Mouse (Mus musculus) ES-CJ7 (cell line): ENCODE measurements at regions not wholly inside any gene's neighbourhood (a gene's known extent, or its start where the extent isn't known, plus 50 kb on each side); places are given as distances from the start of the nearest gene placed in this dataset.
A peak's percentile ranks its signal among the peaks of the same experiment; 100 is the strongest.
"Not testable (repeated sequence)": the region's sequence is repeated elsewhere in the genome, so short reads cannot be mapped to it uniquely, and the experiment has no call there.

ENCODE experiments used
- DNase-seq: peaks from one replicate; pipeline ENCODE4 v3.0.0; 2011; ENCODE audit warnings: low read depth, low spot score

DNA sequence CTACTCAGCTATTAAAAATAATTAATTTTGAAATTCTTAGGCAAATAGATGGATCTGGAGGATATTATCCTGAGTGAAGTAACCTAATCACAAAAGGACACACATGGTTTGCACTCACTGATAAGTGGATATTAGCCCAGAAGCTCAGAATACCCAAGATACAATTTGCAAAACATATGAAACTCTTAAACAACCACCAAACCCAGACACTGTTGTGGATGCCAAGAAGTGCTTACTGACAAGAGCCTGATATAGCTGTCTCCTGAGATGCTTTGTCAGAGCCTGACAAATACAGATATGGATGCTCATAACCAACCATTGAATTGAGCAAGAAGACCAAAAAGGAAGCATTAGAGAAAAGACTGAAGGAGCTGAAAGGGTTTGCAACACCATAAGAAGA is 468.4 kb upstream of the Cdh12 start:
- DNase-seq = not testable (repeated sequence)

- DNase-seq = peak; percentile 29
These were observed 464.1 kb upstream of the Cdh12 start for GRCm38 (mm10) chr15:19985001-19985400.

- no peak for DNase-seq
These were observed 417.3 kb upstream of the Cdh12 start for GRCm38 (mm10) chr15:20031772-20032171.

DNA sequence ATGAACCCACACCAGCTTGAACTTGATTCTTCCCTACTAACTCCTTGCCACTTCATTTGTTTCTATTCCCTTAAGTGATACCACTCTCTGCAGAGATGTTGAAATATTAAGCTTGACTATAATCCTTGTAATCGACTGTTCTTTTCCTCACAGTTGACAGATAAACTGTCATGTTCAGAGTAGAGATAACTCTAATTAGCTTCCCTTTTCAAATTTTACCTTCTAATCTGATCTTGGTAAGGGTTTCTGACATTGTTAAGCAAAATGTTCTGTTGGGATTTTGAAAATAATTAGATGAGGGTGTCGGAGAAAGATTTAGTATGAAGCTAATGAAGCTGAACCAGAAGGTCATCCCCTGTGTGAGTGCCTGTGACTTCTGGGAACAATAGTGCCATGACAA is 414.7 kb upstream of the Cdh12 start:
- DNase-seq = no peak

DNA sequence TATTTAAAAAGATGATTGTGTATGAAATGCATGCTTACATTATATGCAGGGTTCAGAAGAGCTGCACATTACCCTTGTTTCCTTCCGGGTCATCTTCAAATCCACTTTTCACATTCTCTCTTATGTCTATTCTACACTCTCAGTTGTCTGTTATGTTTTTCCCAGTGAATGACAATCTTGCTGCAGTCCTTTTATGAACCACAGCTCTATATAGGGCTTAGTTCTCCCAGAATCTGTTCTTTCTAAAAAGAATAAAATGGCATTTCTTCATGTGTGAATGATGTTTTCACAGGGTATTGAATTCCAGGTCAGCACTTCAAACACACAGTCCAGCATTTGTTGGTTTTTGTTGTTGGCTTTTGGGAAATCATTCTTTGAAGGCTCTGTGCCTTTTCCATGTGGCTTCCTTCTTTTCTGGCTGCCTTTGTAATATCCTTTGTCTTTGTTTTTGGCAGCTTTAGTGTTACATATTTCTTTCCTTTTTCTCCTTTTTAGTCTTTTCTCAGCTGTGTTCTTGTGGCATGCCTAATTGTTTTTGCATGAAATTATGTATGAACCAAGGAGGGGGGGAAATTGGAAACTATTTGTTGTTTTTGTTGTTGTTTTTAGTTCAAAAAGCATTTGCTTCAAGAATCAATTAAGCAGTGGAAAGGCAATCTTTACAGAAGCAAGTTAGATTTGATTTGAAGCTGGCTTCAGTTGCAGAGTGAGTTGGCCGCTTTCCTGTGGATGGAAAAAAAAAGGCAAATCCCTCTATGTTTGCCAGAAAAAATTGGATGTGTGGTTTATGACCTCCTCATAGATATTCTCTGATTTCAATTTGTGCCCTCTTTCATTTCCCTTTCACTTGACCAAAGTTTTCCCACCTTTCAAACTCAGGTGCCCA is 410.3 kb upstream of the Cdh12 start:
- DNase-seq = no peak

- no peak for DNase-seq
These were observed 409.0 kb upstream of the Cdh12 start for GRCm38 (mm10) chr15:20040041-20040440.

DNA sequence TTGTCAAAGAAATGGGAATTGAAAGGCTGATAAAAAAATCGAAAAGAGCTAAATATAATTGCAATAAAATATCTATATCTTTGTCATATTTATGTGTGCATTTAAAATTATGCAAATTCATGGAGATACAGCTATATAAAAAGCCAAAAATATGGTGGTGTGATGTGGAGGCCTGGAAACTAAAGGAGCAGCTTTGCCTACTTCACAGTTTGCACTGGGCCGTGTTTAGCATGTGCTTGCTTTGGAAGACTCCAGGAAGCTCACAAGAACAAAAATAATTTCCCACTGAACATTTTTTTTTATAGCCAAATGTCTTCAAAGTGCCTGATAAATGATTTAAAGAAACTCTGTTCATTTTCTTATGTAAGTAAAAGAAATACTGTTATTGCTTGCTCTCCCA is 364.1 kb upstream of the Cdh12 start:
- no peak for DNase-seq

- DNase-seq = no peak
These were observed 359.3 kb upstream of the Cdh12 start for GRCm38 (mm10) chr15:20089780-20090179.

GRCm38 (mm10) chr15:20090522-20090921 is 358.5 kb upstream of the Cdh12 start:
- no peak for DNase-seq

GRCm38 (mm10) chr15:20095764-20096163 is 353.3 kb upstream of the Cdh12 start:
- no peak for DNase-seq

DNA sequence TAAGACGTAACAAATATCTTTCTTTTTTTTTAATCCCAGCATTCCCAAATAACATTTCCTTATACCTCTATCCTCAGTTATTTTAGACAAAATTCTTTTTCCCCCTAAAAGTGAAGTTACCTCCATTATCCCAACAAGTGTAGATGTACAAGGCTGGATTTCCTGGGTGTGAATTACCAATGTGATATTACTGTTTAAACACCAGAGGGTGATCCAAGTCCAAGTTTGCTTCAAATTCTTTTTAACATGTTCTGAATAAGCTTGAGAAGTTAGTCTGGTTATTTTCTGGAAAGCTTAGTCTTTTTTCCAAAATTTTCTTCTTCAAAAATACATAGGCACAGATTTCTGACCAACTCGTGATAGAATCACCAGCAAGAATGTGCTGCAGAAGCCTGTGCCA is 329.5 kb upstream of the Cdh12 start:
- DNase-seq = no peak

DNA sequence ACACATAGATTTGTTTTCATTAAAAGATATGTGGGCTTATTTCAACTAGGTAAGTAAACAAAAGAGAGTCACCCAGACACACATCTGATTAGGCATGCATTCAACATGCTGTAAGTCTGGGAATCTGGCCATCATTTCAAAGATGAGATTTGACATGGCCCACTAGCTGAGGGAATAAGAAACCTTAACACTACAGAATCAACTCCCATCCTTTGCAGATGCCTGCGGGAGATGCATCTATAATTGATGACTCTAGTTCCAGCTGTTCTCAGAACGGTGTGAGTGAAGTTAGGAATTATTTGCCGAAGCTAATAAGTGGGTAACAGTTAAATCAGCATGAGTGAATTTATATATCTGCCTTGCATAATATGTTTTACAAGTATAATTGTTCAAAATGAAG is 325.5 kb upstream of the Cdh12 start:
- DNase-seq = no peak

GRCm38 (mm10) chr15:20135893-20136570 is 313.0 kb upstream of the Cdh12 start:
- DNase-seq = peak; percentile 2

GRCm38 (mm10) chr15:20151910-20152309 is 297.2 kb upstream of the Cdh12 start:
- no peak for DNase-seq
